Mouse (Mus musculus) forebrain, embryonic 15.5 days (tissue): Measurements from ENCODE around the gene Cant1. TPM values are rescaled to one million over a fixed set of nuclear protein-coding genes. Genes with fewer than 3 reads are reported as not detected.

Experiments
- ATAC-seq: fragments of 200-750 bp; cut with Nextera tagmentation; replicated peaks from 2 replicates; pipeline ENCODE4 v1.8.0; 2017; ENCODE audit warnings: mild to moderate bottlenecking, moderate TSS enrichment, moderate library complexity
- H3K27ac ChIP-seq: fragments of 300-500 bp; sonication (generic); replicated peaks from 2 replicates; pipeline ENCODE4 v1.5.1; 2015; ENCODE audit warnings: mild to moderate bottlenecking, inconsistent platforms
- H3K27me3 ChIP-seq: fragments of 300-500 bp; sonication (generic); 2 replicates; pipeline ENCODE4 v1.6.1; 2015; ENCODE audit warnings: inconsistent platforms
- H3K36me3 ChIP-seq: fragments of 300-500 bp; sonication (generic); 2 replicates; pipeline ENCODE4 v1.6.1; 2015; ENCODE audit warnings: mild to moderate bottlenecking, inconsistent platforms
- H3K4me1 ChIP-seq: fragments of 300-500 bp; sonication (generic); 2 replicates; pipeline ENCODE4 v1.6.1; 2015; ENCODE audit warnings: inconsistent platforms
- H3K4me2 ChIP-seq: fragments of 300-500 bp; sonication (generic); replicated peaks from 2 replicates; pipeline ENCODE4 v1.6.1; 2015; ENCODE audit warnings: mild to moderate bottlenecking, inconsistent platforms
- H3K4me3 ChIP-seq: fragments of 300-500 bp; sonication (generic); 2 replicates; pipeline ENCODE4 v1.5.1; 2015; ENCODE audit warnings: mild to moderate bottlenecking, inconsistent platforms
- H3K9ac ChIP-seq: fragments of 300-500 bp; sonication (generic); replicated peaks from 2 replicates; pipeline ENCODE4 v1.6.1; 2015; ENCODE audit warnings: mild to moderate bottlenecking, inconsistent platforms
- H3K9me3 ChIP-seq: fragments of 300-500 bp; sonication (generic); 2 replicates; pipeline ENCODE4 v1.6.1; 2016; ENCODE audit warnings: inconsistent platforms
- WGBS: fragments of 180-500 bp; shearing (Covaris S2); methylation state at CpG from one replicate; pipeline ENCODE4 v1.1.7; 2015; ENCODE audit warnings: mixed read lengths; 5-methylcytosine and 5-hydroxymethylcytosine counted together
- polyA plus RNA-seq: library from polyadenylated mRNA; unstranded; fragments of >200 nt; fragmentation: Nextera tagmentation; extraction: Ambion mirVana; gene quantifications from 2 replicates; pipeline ENCODE4 v1.2.1, GENCODE M21; 2015

Cant1 gene
- polyA plus RNA-seq, 1 experiment from 2014 or later, result 28.9 TPM

DNA sequence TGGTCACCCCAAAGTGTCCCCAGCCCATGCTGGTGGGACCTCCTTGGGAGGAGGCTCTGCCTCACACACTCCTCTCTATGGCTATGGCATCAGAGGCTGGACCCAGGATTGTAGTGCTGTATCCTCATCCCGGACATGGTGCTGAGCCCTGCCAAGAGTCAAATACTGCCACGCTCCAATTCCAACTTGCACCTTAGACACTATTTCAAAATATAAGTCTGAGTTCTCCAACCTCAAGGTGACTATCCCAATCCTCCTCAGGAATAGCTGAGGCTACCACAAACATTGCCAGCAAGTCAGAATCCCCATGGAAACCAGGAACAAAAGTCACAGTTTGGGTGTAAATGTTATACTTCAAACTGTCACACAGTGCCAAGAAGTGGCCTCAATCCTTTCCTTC, 6.3 kb downstream of the Cant1 start:
- H3K4me3 ChIP-seq, result no peak overlapping the region
- no peak overlapping the region for H3K4me2 ChIP-seq
- WGBS, result 83% methylated on average over 2 of the region's 2 CpGs
- H3K27me3 ChIP-seq, result no peaks in the 10 kb centered on the region
- H3K27ac ChIP-seq, result peak overlapping the region; percentile 51
- peaks cover 30% of the 10 kb centered on the region for H3K4me1 ChIP-seq
- H3K9ac ChIP-seq, result no peak overlapping the region
- H3K36me3 ChIP-seq, result peaks cover 20% of the 10 kb centered on the region
- no peaks in the 10 kb centered on the region for H3K9me3 ChIP-seq
- no peak for ATAC-seq

DNA sequence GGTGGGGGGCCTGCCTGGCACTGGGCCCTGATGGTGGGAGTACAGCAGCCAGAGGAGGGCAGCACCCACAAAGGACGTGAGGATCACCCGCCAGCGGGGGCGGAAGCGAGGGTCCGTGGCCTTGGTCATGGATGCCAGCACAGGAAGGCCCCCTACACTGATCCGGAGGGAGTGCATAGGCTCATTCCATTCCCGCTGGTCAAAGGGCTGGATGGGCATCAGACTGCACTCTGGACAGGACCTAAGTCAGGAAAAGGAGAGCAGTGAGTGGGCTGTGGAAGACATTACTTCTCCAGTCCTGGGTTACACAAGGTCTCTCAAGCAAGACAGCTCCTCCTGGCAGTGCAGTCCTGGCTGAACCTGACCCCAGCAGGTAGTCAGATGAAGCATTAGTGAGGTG, 7.6 kb downstream of the Cant1 start:
- no peak overlapping the region for H3K27ac ChIP-seq
- no peak overlapping the region for H3K4me2 ChIP-seq
- 89% methylated on average over 8 of the region's 8 CpGs for WGBS
- no peaks in the 10 kb centered on the region for H3K27me3 ChIP-seq
- no peak for ATAC-seq
- H3K9ac ChIP-seq, result no peak overlapping the region
- no peak overlapping the region for H3K4me3 ChIP-seq
- no peaks in the 10 kb centered on the region for H3K9me3 ChIP-seq
- peaks cover 29% of the 10 kb centered on the region for H3K36me3 ChIP-seq
- H3K4me1 ChIP-seq, result peaks cover 21% of the 10 kb centered on the region

DNA sequence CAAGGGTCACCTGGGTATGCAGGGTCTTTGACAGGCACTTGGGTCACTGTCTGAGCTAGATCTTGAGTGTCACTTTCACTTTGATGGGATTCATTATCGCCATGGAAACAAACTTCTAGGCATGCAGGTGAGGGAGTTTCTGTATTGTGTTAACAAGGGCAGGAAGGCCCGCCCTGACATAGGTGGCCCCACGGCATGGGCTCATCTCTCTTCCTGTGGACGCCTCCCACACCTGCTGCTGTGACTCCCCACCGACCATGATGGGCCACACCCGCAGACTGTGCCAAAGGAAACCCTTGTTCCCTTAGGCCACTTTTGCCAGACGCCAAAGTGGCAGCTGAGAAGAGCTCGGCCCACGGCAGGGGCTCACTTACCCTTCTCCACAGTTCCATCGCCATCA, 8.4 kb downstream of the Cant1 start:
- Histone ChIP-seq H3K9ac (no peak overlapping the region), H3K4me3 (no peak overlapping the region), H3K4me1 (peaks cover 21% of the 10 kb centered on the region), H3K36me3 (peaks cover 31% of the 10 kb centered on the region), H3K9me3 (no peaks in the 10 kb centered on the region), H3K27ac (no peak overlapping the region), H3K4me2 (no peak overlapping the region), H3K27me3 (no peaks in the 10 kb centered on the region)
- ATAC-seq, result no peak
- WGBS, result 94% methylated on average over 10 of the region's 10 CpGs

DNA sequence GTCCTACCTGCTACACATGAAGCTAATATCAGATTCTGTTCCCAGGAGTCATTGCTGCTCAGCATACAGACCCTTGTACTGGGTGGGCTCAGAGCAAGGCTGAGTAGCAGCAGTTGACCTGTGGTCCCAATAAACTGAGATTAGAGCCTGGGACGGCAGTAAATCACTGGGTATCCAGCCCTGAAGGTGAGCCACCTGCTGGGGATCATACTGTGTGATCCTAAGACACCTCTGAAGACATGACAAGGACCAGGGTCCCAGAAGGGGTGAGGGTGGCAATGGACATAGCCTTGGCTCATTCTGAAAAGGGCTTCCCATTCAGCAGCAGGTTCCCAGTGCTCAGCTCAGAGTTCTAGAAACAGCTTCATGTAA, 8.8 kb downstream of the Cant1 start:
- Histone ChIP-seq H3K36me3 (peaks cover 32% of the 10 kb centered on the region), H3K9me3 (no peaks in the 10 kb centered on the region), H3K4me1 (peaks cover 21% of the 10 kb centered on the region), H3K27ac (no peak overlapping the region), H3K4me2 (no peak overlapping the region), H3K9ac (no peak overlapping the region), H3K4me3 (no peak overlapping the region), H3K27me3 (no peaks in the 10 kb centered on the region)
- ATAC-seq, result no peak
- WGBS, result 78% methylated on average over 1 of the region's 1 CpGs

DNA sequence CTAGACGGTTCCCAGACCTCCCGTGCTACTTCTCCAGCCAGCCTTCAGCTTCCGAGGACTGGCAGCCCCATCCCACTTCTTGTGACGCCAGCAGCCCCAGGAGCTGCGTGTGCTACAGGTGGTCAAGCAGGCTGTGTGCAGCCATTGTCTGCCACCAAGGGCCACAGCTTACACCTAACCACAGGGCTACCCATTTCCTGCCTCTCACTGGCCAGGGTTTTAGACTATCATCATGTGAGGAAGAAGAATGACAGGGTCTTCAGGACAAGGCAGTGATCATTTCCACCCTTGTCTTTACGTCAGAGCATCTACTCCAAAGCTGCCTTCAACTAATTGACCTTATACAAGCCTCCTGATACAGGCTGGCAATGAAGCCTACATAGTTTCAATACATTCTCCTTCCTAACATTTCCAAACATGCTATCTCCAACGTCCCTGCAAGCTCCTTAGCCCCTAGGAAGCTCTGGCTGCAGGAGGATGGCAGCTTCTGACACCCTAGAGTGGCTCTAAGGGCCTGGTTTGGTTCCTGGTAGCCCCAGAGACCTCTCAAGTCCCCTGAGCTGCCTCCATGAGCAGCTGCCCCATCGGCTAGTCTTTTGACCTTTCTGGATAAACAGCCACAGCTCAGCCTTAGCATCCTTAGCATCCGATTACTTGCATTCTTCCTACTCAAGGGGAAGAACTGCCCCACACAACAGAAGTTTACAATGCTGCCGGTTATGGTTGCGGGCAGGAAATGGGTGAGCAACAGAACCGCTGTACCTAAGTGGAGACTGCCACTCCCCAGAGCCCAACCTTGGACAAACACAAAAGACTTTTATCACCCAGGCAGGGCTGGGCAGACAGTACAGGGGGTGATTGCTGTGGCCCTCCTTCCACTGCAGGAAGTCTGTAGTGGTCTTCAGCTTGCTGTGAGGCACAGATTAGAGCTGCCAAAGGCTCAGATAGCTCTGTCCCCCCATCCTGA, 9.5 kb downstream of the Cant1 start:
- Histone ChIP-seq H3K4me3 (no peak overlapping the region), H3K9ac (no peak overlapping the region), H3K4me2 (no peak overlapping the region), H3K27me3 (no peaks in the 10 kb centered on the region), H3K27ac (no peak overlapping the region), H3K9me3 (no peaks in the 10 kb centered on the region), H3K4me1 (peaks cover 21% of the 10 kb centered on the region), H3K36me3 (peaks cover 32% of the 10 kb centered on the region)
- no peak for ATAC-seq
- WGBS, result 90% methylated on average over 12 of the region's 12 CpGs

DNA sequence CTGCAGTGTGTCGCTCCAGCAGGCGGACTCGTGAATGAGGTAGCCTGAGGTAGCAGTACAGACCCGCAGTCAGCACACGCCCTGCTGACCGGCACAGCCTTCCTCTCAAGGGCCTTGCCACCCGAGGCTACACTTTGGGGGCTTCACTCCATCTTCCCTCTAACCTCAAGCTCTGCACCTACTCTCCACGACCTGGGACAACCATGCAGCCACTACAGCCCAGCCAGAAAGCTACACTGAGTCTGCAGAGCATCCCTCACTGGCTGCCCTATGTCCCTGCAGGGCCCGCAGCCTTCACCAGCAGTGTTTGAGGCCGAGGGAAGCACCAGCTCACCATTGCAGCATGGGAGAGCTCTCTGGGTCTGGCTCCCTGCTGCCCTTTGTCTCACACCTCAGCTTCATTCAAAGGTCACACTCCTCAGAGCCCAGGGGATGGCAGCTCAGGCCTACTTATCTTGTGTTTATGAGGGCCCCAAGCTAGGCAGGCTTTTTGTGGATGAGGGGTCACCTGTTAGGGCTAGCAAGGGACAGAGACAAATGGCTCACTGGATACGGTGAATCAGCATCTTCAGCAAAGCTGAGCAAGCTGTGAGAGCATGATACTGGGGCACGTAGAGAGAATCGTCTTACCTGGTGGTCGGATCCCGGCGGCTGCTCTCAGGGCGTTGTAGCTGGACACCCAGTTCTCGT, 10.7 kb downstream of the Cant1 start:
- Histone ChIP-seq H3K4me3 (no peak overlapping the region), H3K4me2 (no peak overlapping the region), H3K36me3 (peaks cover 32% of the 10 kb centered on the region), H3K4me1 (peaks cover 15% of the 10 kb centered on the region), H3K27me3 (no peaks in the 10 kb centered on the region), H3K9ac (no peak overlapping the region), H3K9me3 (no peaks in the 10 kb centered on the region), H3K27ac (no peak overlapping the region)
- no peak for ATAC-seq
- WGBS, result 89% methylated on average over 18 of the region's 18 CpGs

DNA sequence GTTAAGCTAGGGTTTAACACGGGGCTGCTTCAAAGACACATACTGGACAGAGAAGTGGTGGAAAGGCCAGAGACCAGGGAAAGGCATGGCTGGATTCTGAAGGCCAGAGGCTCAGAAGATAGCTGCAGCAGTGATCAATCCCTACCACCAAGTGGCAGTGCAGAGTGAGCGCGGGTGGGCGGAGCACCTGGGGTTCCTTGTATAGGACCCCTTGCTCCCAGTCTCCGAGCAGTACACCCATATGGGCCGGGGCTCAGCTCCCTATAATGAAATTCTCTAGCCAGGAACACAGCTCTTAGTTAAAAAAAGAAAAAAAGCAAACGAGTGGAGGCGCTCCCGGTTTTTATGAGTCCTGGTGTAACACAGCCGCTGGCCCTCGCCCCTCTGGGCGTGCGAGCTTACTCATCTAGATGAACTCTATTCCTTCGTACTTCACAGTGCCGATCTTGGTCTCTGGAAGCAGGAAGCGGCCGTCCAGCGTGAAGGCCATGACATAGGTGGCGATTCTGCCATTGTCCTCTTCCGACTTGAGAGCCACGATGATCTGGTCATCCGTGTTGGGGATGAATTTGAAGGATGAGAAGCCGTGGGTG, 11.5 kb downstream of the Cant1 start:
- no peak for ATAC-seq
- Histone ChIP-seq H3K4me2 (no peak overlapping the region), H3K36me3 (peaks cover 32% of the 10 kb centered on the region), H3K4me3 (no peak overlapping the region), H3K4me1 (peaks cover 8% of the 10 kb centered on the region; the same call in 1 of the 2 replicates), H3K27ac (no peak overlapping the region), H3K9me3 (no peaks in the 10 kb centered on the region), H3K9ac (no peak overlapping the region), H3K27me3 (no peaks in the 10 kb centered on the region)
- WGBS, result 86% methylated on average over 23 of the region's 23 CpGs

DNA sequence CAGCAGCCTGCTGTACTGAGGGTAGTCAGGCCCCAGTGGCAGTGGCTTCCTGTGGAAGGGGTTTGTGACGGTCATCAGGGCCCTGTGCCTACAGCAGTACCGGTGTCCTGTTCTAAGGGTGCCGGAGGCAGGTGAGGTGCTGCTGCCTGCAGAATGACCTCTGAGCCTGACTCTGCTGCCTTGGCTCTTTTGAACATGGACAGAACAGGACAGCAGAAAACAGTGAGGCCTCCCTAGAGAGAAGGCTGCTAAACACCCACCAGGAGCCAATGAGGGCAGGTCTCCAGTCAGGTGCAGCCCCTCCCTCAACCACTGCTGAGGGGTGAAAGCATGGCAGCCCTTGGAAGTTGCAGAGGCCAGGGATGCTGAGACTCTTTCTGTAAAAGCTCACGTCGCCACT, 12.4 kb downstream of the Cant1 start:
- H3K36me3 ChIP-seq, result peaks cover 32% of the 10 kb centered on the region
- H3K4me3 ChIP-seq, result no peak overlapping the region
- no peaks in the 10 kb centered on the region for H3K9me3 ChIP-seq
- H3K27ac ChIP-seq, result no peak overlapping the region
- no peaks in the 10 kb centered on the region for H3K27me3 ChIP-seq
- no peak overlapping the region for H3K9ac ChIP-seq
- H3K4me2 ChIP-seq, result no peak overlapping the region
- 92% methylated on average over 5 of the region's 5 CpGs for WGBS
- ATAC-seq, result no peak
- H3K4me1 ChIP-seq, result peaks cover 4% of the 10 kb centered on the region; the same call in 1 of the 2 replicates

DNA sequence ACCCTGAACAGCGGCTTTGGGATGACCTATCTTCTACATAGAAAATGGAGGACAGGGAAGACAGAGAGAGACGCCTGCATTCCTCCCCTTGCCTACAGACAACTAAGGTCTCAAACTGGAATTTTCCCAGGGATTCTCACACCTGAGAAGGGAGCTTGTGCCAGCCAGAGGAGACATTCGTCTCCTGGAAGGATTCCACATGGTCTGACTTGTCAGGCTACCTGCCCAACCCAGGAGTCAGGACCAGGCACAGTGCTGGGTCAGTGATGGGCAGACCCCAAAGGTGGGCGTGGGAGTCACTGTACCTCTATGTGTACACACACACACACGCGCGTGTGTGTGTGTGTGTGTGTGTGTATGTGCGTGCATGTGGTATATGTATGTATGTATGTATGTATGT, 13.6 kb downstream of the Cant1 start:
- H3K4me3 ChIP-seq, result no peak overlapping the region
- peaks cover 24% of the 10 kb centered on the region for H3K36me3 ChIP-seq
- no peaks in the 10 kb centered on the region for H3K27me3 ChIP-seq
- WGBS, result 96% methylated on average over 8 of the region's 8 CpGs
- ATAC-seq, result no peak
- H3K27ac ChIP-seq, result no peak overlapping the region
- no peak overlapping the region for H3K9ac ChIP-seq
- no peak overlapping the region for H3K4me2 ChIP-seq
- H3K9me3 ChIP-seq, result no peaks in the 10 kb centered on the region
- H3K4me1 ChIP-seq, result peaks cover 4% of the 10 kb centered on the region; the same call in 1 of the 2 replicates

DNA sequence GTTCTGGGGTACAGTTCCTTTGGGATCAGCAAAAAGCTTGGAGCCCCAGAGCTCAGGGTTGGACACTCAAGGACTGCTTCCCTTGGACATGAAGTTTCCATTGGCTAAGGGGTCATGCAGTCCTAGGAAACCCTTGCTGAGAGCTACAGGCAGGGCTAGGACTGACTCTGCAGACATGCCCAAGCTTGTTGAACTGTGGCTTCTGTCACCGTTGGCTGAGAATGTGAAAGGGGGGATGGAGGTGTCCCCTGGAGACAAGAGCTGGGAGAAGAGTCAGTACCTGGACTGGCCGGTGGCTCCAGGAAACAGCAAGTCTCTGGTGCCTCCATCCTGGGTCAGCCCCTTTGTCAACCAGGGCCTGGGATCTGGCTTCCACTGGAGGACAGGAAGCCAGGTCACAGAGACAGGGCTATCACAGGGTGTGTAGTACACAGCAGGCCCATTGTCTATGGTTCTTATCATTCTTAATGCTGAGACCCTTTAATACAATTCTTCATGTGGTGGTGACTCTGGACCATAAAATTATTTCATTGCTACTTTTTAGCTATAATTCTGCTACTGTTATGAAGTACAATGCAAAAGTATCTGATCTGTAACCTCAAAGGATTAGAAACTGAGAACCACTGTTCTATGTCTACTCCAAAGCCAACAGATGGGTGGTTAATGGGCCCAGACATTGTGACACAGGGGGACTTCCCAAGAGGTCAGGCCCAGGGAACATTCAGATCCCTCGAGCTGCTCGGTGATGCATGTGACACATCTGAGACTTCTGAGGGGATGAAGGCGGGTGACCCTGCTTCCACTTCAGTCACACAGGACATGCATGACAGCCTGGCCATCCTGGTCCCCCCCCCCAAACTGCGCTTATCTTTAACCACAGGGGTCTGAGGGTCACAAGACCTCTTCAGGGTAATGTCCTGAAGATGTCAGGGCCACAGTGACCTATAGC, 14.7 kb downstream of the Cant1 start:
- H3K4me3 ChIP-seq, result no peak overlapping the region
- ATAC-seq, result no peak

DNA sequence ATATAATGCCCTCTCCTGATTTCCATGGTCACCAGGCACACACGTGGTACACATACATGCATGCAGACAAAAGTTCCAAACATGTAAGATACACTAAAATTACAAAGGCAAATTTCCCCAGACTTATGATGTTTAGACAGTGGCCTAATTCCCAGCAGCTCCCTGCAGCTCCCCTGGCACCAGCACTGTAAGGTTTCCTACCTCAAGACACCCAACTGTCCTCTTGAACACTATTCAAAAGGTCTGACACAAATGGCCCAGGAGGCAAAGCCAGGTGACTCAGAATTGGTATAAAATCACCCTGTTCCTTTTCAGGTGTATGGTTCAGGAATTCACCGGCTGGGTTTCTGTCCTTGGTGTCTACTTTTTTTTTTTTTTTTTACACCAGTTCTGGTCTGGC, 15.7 kb downstream of the Cant1 start:
- ATAC-seq, result no peak
- Histone ChIP-seq H3K4me3 (no peak overlapping the region), H3K36me3 (peaks cover 20% of the 10 kb centered on the region), H3K4me2 (no peak overlapping the region), H3K4me1 (peaks cover 4% of the 10 kb centered on the region; the same call in 1 of the 2 replicates), H3K9ac (no peak overlapping the region), H3K9me3 (no peaks in the 10 kb centered on the region), H3K27me3 (no peaks in the 10 kb centered on the region), H3K27ac (no peak overlapping the region)
- 92% methylated on average over 2 of the region's 2 CpGs for WGBS

More for the DNA sequence above, 14.7 kb downstream of the Cant1 start:
- no peak overlapping the region for H3K27ac ChIP-seq
- no peak overlapping the region for H3K4me2 ChIP-seq
- peaks cover 4% of the 10 kb centered on the region; the same call in 1 of the 2 replicates for H3K4me1 ChIP-seq
- H3K9me3 ChIP-seq, result no peaks in the 10 kb centered on the region
- no peak overlapping the region for H3K9ac ChIP-seq
- WGBS, result 85% methylated on average over 6 of the region's 6 CpGs
- peaks cover 20% of the 10 kb centered on the region for H3K36me3 ChIP-seq
- no peaks in the 10 kb centered on the region for H3K27me3 ChIP-seq
